Mouse (Mus musculus): ENCODE results near the gene Sar1a. TPM values are rescaled to one million over a fixed set of nuclear protein-coding genes. Genes with fewer than 3 reads are reported as not detected.
A peak's percentile ranks its signal among the peaks of the same experiment; 100 is the strongest.

The Sar1a gene
- polyA plus RNA-seq (2014; fragmentation: Nextera tagmentation; extraction: Ambion mirVana), result 246 and 248 TPM in 2 replicates

- peak; percentile 99 for DNase-seq (ENCODE audit: low spot score)
- peak within 1 kb of the TSS; percentile 69; the same call in 1 of the 2 replicates for H3K27ac ChIP-seq (ENCODE audit: low read depth, low read length)
- H3K36me3 ChIP-seq (ENCODE audit: control insufficient read depth, insufficient read depth, low read length), result no peaks in the 10 kb centered on the region
- H3K9ac ChIP-seq (ENCODE audit: low read depth, low read length), result peak within 1 kb of the TSS; percentile 94
- H3K4me1 ChIP-seq (replicated peaks; ENCODE audit: control insufficient read depth, insufficient read depth, low read length), result peaks cover 2% of the 10 kb centered on the region; the same call in 1 of the 2 replicates
- ATAC-seq (ENCODE audit: low FRiP score), result peak; percentile 100
- no peaks in the 10 kb centered on the region for H3K27me3 ChIP-seq (ENCODE audit: control insufficient read depth, insufficient read depth, low read length)
- peak within 1 kb of the TSS; percentile 97 for H3K4me3 ChIP-seq (ENCODE audit: low read depth, low read length)
- H3K4me2 ChIP-seq (replicated peaks; ENCODE audit: low read depth, low read length), result peak within 1 kb of the TSS; percentile 93
- no peaks in the 10 kb centered on the region for H3K9me3 ChIP-seq (ENCODE audit: control insufficient read depth, low read length)
- under 1% methylated on average over 68 of the region's 84 CpGs for WGBS
These were observed at the start of gene Sar1a for GRCm38 (mm10) chr10:61680015-61680913. Sar1a (plus strand) TSS chr10:61680299.

- whole genome bisulfite sequencing, result 81% methylated on average over 10 of the region's 10 CpGs
- no peaks in the 10 kb centered on the region for H3K9me3 ChIP-seq (ENCODE audit: control insufficient read depth, low read length)
- no peak overlapping the region for H3K4me2 ChIP-seq (replicated peaks; ENCODE audit: low read depth, low read length)
- ATAC-seq (ENCODE audit: low FRiP score), result no peak
- no peak for DNase-seq (ENCODE audit: low spot score)
- no peak overlapping the region for H3K27ac ChIP-seq (ENCODE audit: low read depth, low read length)
- H3K27me3 ChIP-seq (ENCODE audit: control insufficient read depth, insufficient read depth, low read length), result no peaks in the 10 kb centered on the region
- no peak overlapping the region for H3K9ac ChIP-seq (ENCODE audit: low read depth, low read length)
- H3K36me3 ChIP-seq (ENCODE audit: control insufficient read depth, insufficient read depth, low read length), result no peaks in the 10 kb centered on the region
- H3K4me3 ChIP-seq (ENCODE audit: low read depth, low read length), result no peak overlapping the region
- H3K4me1 ChIP-seq (replicated peaks; ENCODE audit: control insufficient read depth, insufficient read depth, low read length), result no peaks in the 10 kb centered on the region
These were observed 47.7 kb upstream of the Sar1a start for GRCm38 (mm10) chr10:61632445-61632844.

- no peak overlapping the region for H3K9ac ChIP-seq (ENCODE audit: low read depth, low read length)
- no peaks in the 10 kb centered on the region for H3K4me1 ChIP-seq (replicated peaks; ENCODE audit: control insufficient read depth, insufficient read depth, low read length)
- no peaks in the 10 kb centered on the region for H3K36me3 ChIP-seq (ENCODE audit: control insufficient read depth, insufficient read depth, low read length)
- no peak overlapping the region for H3K4me3 ChIP-seq (ENCODE audit: low read depth, low read length)
- H3K9me3 ChIP-seq (ENCODE audit: control insufficient read depth, low read length), result no peaks in the 10 kb centered on the region
- DNase-seq (ENCODE audit: low spot score) (no peak), ATAC-seq (ENCODE audit: low FRiP score) (no peak)
- WGBS, result 82% methylated on average over 7 of the region's 7 CpGs
- no peak overlapping the region for H3K4me2 ChIP-seq (replicated peaks; ENCODE audit: low read depth, low read length)
- H3K27me3 ChIP-seq (ENCODE audit: control insufficient read depth, insufficient read depth, low read length), result no peaks in the 10 kb centered on the region
- no peak overlapping the region for H3K27ac ChIP-seq (ENCODE audit: low read depth, low read length)
These were observed 43.0 kb upstream of the Sar1a start for GRCm38 (mm10) chr10:61637055-61637454.

GRCm38 (mm10) chr10:61640363-61640762 is 39.7 kb upstream of the Sar1a start:
- Histone ChIP-seq H3K9ac (ENCODE audit: low read depth, low read length) (no peak overlapping the region), H3K4me3 (ENCODE audit: low read depth, low read length) (no peak overlapping the region), H3K9me3 (ENCODE audit: control insufficient read depth, low read length) (no peaks in the 10 kb centered on the region), H3K4me2 (replicated peaks; ENCODE audit: low read depth, low read length) (no peak overlapping the region), H3K27ac (ENCODE audit: low read depth, low read length) (no peak overlapping the region), H3K27me3 (ENCODE audit: control insufficient read depth, insufficient read depth, low read length) (no peaks in the 10 kb centered on the region), H3K36me3 (ENCODE audit: control insufficient read depth, insufficient read depth, low read length) (no peaks in the 10 kb centered on the region), H3K4me1 (replicated peaks; ENCODE audit: control insufficient read depth, insufficient read depth, low read length) (no peaks in the 10 kb centered on the region)
- ATAC-seq (ENCODE audit: low FRiP score), result no peak
- DNase-seq (ENCODE audit: low spot score), result no peak
- 82% methylated on average over 4 of the region's 4 CpGs for WGBS

GRCm38 (mm10) chr10:61646557-61646956 is 33.5 kb upstream of the Sar1a start:
- H3K9me3 ChIP-seq (ENCODE audit: control insufficient read depth, low read length), result no peaks in the 10 kb centered on the region
- no peak overlapping the region for H3K4me3 ChIP-seq (ENCODE audit: low read depth, low read length)
- no peaks in the 10 kb centered on the region for H3K36me3 ChIP-seq (ENCODE audit: control insufficient read depth, insufficient read depth, low read length)
- no peak overlapping the region for H3K9ac ChIP-seq (ENCODE audit: low read depth, low read length)
- H3K27ac ChIP-seq (ENCODE audit: low read depth, low read length), result no peak overlapping the region
- H3K4me1 ChIP-seq (replicated peaks; ENCODE audit: control insufficient read depth, insufficient read depth, low read length), result no peaks in the 10 kb centered on the region
- no peaks in the 10 kb centered on the region for H3K27me3 ChIP-seq (ENCODE audit: control insufficient read depth, insufficient read depth, low read length)
- H3K4me2 ChIP-seq (replicated peaks; ENCODE audit: low read depth, low read length), result no peak overlapping the region
- DNase-seq (ENCODE audit: low spot score) (no peak), ATAC-seq (ENCODE audit: low FRiP score) (no peak)
- 74% methylated on average over 7 of the region's 7 CpGs for WGBS

- WGBS, result 3% methylated on average over 45 of the region's 50 CpGs
- DNase-seq (ENCODE audit: low spot score), result peak; percentile 94
These were observed 32.0 kb upstream of the Sar1a start, which contains the start of gene Ppa1 for GRCm38 (mm10) chr10:61647790-61648736. Ppa1 (plus strand) TSS chr10:61648552.

GRCm38 (mm10) chr10:61648737-61649645 is 31.1 kb upstream of the Sar1a start:
- DNase-seq (ENCODE audit: low spot score) (no peak), ATAC-seq (ENCODE audit: low FRiP score) (peak; percentile 82)
- H3K36me3 ChIP-seq (ENCODE audit: control insufficient read depth, insufficient read depth, low read length), result no peaks in the 10 kb centered on the region
- peak overlapping the region; percentile 86 for H3K9ac ChIP-seq (ENCODE audit: low read depth, low read length)
- H3K9me3 ChIP-seq (ENCODE audit: control insufficient read depth, low read length), result no peaks in the 10 kb centered on the region
- H3K4me1 ChIP-seq (replicated peaks; ENCODE audit: control insufficient read depth, insufficient read depth, low read length), result no peaks in the 10 kb centered on the region
- 1% methylated on average over 48 of the region's 49 CpGs for WGBS
- no peaks in the 10 kb centered on the region for H3K27me3 ChIP-seq (ENCODE audit: control insufficient read depth, insufficient read depth, low read length)
- H3K4me3 ChIP-seq (ENCODE audit: low read depth, low read length), result peak overlapping the region; percentile 84
- H3K27ac ChIP-seq (ENCODE audit: low read depth, low read length), result peak overlapping the region; percentile 79
- peak overlapping the region; percentile 88 for H3K4me2 ChIP-seq (replicated peaks; ENCODE audit: low read depth, low read length)

More at GRCm38 (mm10) chr10:61647790-61648736, 32.0 kb upstream of the Sar1a start, which contains the start of gene Ppa1:
- no peaks in the 10 kb centered on the region for H3K36me3 ChIP-seq (ENCODE audit: control insufficient read depth, insufficient read depth, low read length)
- peak within 1 kb of the TSS; percentile 86 for H3K9ac ChIP-seq (ENCODE audit: low read depth, low read length)
- peak within 1 kb of the TSS; percentile 88 for H3K4me2 ChIP-seq (replicated peaks; ENCODE audit: low read depth, low read length)
- no peaks in the 10 kb centered on the region for H3K9me3 ChIP-seq (ENCODE audit: control insufficient read depth, low read length)
- H3K4me3 ChIP-seq (ENCODE audit: low read depth, low read length), result peak within 1 kb of the TSS; percentile 84
- peak within 1 kb of the TSS; percentile 79 for H3K27ac ChIP-seq (ENCODE audit: low read depth, low read length)
- no peaks in the 10 kb centered on the region for H3K4me1 ChIP-seq (replicated peaks; ENCODE audit: control insufficient read depth, insufficient read depth, low read length)
- H3K27me3 ChIP-seq (ENCODE audit: control insufficient read depth, insufficient read depth, low read length), result no peaks in the 10 kb centered on the region
- ATAC-seq (ENCODE audit: low FRiP score), result peak; percentile 98

GRCm38 (mm10) chr10:61654105-61654504 is 26.0 kb upstream of the Sar1a start:
- no peak overlapping the region for H3K9ac ChIP-seq (ENCODE audit: low read depth, low read length)
- H3K27ac ChIP-seq (ENCODE audit: low read depth, low read length), result no peak overlapping the region
- ATAC-seq (ENCODE audit: low FRiP score) (no peak), DNase-seq (ENCODE audit: low spot score) (no peak)
- H3K4me1 ChIP-seq (replicated peaks; ENCODE audit: control insufficient read depth, insufficient read depth, low read length), result no peaks in the 10 kb centered on the region
- H3K4me2 ChIP-seq (replicated peaks; ENCODE audit: low read depth, low read length), result no peak overlapping the region
- H3K36me3 ChIP-seq (ENCODE audit: control insufficient read depth, insufficient read depth, low read length), result no peaks in the 10 kb centered on the region
- no peaks in the 10 kb centered on the region for H3K27me3 ChIP-seq (ENCODE audit: control insufficient read depth, insufficient read depth, low read length)
- WGBS, result 90% methylated on average over 4 of the region's 4 CpGs
- H3K4me3 ChIP-seq (ENCODE audit: low read depth, low read length), result no peak overlapping the region
- no peaks in the 10 kb centered on the region for H3K9me3 ChIP-seq (ENCODE audit: control insufficient read depth, low read length)
